Mouse (Mus musculus): ENCODE measurements around the gene Mak. TPM values are rescaled to one million over a fixed set of nuclear protein-coding genes. Genes with fewer than 3 reads are reported as not detected.
A peak's percentile ranks its signal among the peaks of the same experiment; 100 is the strongest.

Mak gene
- polyA plus RNA-seq, 1 experiment from 2014 or later: 2.6 TPM

DNA sequence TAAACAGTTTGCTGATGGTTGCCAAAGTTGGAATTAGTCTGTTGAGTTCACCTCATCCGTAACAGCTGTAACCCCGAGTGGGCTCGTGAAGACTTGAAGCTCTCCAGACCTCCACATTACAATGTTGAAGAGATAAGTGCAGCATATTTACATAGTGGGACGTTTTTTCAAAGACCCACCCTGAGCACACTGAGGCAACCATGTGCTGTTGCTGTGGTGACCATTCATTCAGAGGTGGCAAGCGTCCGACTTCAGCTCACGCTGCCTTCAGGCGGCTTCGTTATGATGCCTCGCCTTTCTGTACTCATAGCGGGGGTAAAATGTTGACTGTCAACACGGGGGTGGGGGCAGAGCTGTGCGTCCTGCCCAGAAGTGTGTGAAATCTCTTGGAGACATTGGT, 57.4 kb downstream of the Mak start:
- DNase-seq (ENCODE audit: low spot score): no peak
- Histone ChIP-seq H3K9me3 (ENCODE audit: control insufficient read depth, low read length) (no peaks in the 10 kb centered on the region), H3K4me3 (replicated peaks; ENCODE audit: low read length) (no peak overlapping the region), H3K36me3 (replicated peaks; ENCODE audit: control insufficient read depth, insufficient read depth) (peaks cover 14% of the 10 kb centered on the region), H3K4me1 (replicated peaks; ENCODE audit: control insufficient read depth, insufficient read depth, low read length) (peaks cover 7% of the 10 kb centered on the region), H3K9ac (no peak overlapping the region), H3K27ac (no peak overlapping the region), H3K4me2 (replicated peaks) (no peak overlapping the region), H3K27me3 (ENCODE audit: control insufficient read depth, insufficient read depth, low read length) (no peaks in the 10 kb centered on the region)
- no peak for ATAC-seq (ENCODE audit: low FRiP score)
- WGBS: 87% methylated on average over 13 of the region's 13 CpGs

DNA sequence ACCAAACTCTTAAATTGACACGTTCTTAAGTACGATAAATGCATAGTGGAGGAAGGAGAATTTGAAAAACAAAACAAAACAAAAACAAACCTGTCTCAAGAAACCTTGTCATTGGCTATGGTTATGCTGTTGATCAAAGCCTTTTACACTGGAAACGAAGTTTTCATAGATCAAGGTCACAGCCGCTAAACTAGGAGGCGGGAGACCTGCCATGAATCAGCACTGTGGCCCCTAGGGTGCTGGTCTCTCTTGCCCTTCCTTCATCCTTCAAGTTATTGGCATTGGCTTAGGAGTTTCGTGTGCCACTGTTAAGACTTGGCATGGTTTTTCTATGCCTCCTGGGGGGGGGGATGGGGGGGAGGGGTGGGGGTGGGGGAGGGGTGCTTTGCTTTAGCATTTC, 57.9 kb downstream of the Mak start:
- Histone ChIP-seq H3K27ac (no peak overlapping the region), H3K9ac (no peak overlapping the region), H3K36me3 (replicated peaks; ENCODE audit: control insufficient read depth, insufficient read depth) (peaks cover 14% of the 10 kb centered on the region), H3K4me2 (replicated peaks) (no peak overlapping the region), H3K4me1 (replicated peaks; ENCODE audit: control insufficient read depth, insufficient read depth, low read length) (peaks cover 11% of the 10 kb centered on the region), H3K9me3 (ENCODE audit: control insufficient read depth, low read length) (no peaks in the 10 kb centered on the region), H3K4me3 (replicated peaks; ENCODE audit: low read length) (no peak overlapping the region), H3K27me3 (ENCODE audit: control insufficient read depth, insufficient read depth, low read length) (no peaks in the 10 kb centered on the region)
- WGBS: 90% methylated on average over 6 of the region's 6 CpGs
- ATAC-seq (ENCODE audit: low FRiP score): no peak
- DNase-seq (ENCODE audit: low spot score): no peak

DNA sequence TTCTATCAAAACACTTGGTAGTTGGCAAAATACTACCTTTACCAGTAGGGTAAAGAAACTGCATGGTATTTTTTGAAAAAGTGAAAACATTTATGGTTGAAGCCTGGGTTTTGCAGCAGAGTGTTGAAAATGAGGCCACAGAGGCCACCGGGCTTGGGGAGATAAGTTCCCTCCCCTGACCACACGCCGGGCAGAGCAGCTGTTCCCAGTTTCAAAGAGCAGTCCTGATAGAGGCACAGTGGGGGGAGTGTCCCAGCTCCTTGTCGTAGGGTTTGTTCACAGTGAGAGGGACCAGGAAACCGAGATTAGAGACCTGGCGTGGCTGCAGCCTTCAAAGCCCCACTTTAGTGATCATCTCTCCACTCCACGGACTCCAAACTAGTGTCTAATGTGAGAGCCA, 59.0 kb downstream of the Mak start:
- Histone ChIP-seq H3K27me3 (ENCODE audit: control insufficient read depth, insufficient read depth, low read length) (no peaks in the 10 kb centered on the region), H3K36me3 (replicated peaks; ENCODE audit: control insufficient read depth, insufficient read depth) (peaks cover 14% of the 10 kb centered on the region), H3K9ac (no peak overlapping the region), H3K27ac (no peak overlapping the region), H3K4me2 (replicated peaks) (no peak overlapping the region), H3K4me3 (replicated peaks; ENCODE audit: low read length) (no peak overlapping the region), H3K9me3 (ENCODE audit: control insufficient read depth, low read length) (no peaks in the 10 kb centered on the region), H3K4me1 (replicated peaks; ENCODE audit: control insufficient read depth, insufficient read depth, low read length) (peaks cover 14% of the 10 kb centered on the region)
- no peak for DNase-seq (ENCODE audit: low spot score)
- 74% methylated on average over 7 of the region's 7 CpGs for WGBS
- ATAC-seq (ENCODE audit: low FRiP score): no peak

GRCm38 (mm10) chr13:41018756-41019591, 60.5 kb downstream of the Mak start:
- H3K4me2 ChIP-seq (replicated peaks): no peak overlapping the region
- no peak for ATAC-seq (ENCODE audit: low FRiP score)
- H3K9ac ChIP-seq: no peak overlapping the region
- no peaks in the 10 kb centered on the region for H3K9me3 ChIP-seq (ENCODE audit: control insufficient read depth, low read length)
- WGBS: 92% methylated on average over 13 of the region's 13 CpGs
- no peak overlapping the region for H3K27ac ChIP-seq
- peaks cover 21% of the 10 kb centered on the region for H3K36me3 ChIP-seq (replicated peaks; ENCODE audit: control insufficient read depth, insufficient read depth)
- peaks cover 15% of the 10 kb centered on the region for H3K4me1 ChIP-seq (replicated peaks; ENCODE audit: control insufficient read depth, insufficient read depth, low read length)
- DNase-seq (ENCODE audit: low spot score): no peak
- no peak overlapping the region for H3K4me3 ChIP-seq (replicated peaks; ENCODE audit: low read length)
- H3K27me3 ChIP-seq (ENCODE audit: control insufficient read depth, insufficient read depth, low read length): no peaks in the 10 kb centered on the region

GRCm38 (mm10) chr13:41018236-41018635, 61.3 kb downstream of the Mak start:
- peaks cover 15% of the 10 kb centered on the region for H3K4me1 ChIP-seq (replicated peaks; ENCODE audit: control insufficient read depth, insufficient read depth, low read length)
- no peak overlapping the region for H3K4me3 ChIP-seq (replicated peaks; ENCODE audit: low read length)
- no peak overlapping the region for H3K9ac ChIP-seq
- no peak overlapping the region for H3K27ac ChIP-seq
- no peaks in the 10 kb centered on the region for H3K27me3 ChIP-seq (ENCODE audit: control insufficient read depth, insufficient read depth, low read length)
- no peak for DNase-seq (ENCODE audit: low spot score)
- no peak overlapping the region for H3K4me2 ChIP-seq (replicated peaks)
- peaks cover 27% of the 10 kb centered on the region for H3K36me3 ChIP-seq (replicated peaks; ENCODE audit: control insufficient read depth, insufficient read depth)
- ATAC-seq (ENCODE audit: low FRiP score): no peak
- 94% methylated on average over 9 of the region's 9 CpGs for WGBS
- no peaks in the 10 kb centered on the region for H3K9me3 ChIP-seq (ENCODE audit: control insufficient read depth, low read length)

DNA sequence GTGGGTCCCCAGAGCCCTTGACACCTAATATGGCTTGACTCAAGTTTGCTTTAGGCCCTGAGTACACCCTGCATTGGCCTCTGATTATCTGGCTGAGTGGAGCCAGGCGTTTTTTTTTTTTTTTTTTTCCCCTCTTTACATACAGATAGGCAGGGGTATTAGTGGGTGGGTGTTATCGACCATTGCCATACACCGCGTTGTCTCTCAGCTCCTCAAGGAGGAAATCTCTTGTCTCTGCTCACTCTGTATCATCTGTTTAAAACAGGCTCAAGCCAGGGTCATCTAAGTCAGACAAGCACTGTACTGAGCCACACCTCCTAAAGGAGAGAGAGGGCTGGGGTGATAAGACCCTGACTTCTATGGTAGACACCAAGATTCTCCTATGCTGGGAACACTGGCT, 61.7 kb downstream of the Mak start:
- Histone ChIP-seq H3K4me3 (replicated peaks; ENCODE audit: low read length) (no peak overlapping the region), H3K4me2 (replicated peaks) (peak overlapping the region; percentile 66; the same call in 1 of the 2 replicates), H3K9me3 (ENCODE audit: control insufficient read depth, low read length) (no peaks in the 10 kb centered on the region), H3K9ac (no peak overlapping the region), H3K27ac (no peak overlapping the region), H3K36me3 (replicated peaks; ENCODE audit: control insufficient read depth, insufficient read depth) (peaks cover 27% of the 10 kb centered on the region), H3K4me1 (replicated peaks; ENCODE audit: control insufficient read depth, insufficient read depth, low read length) (peaks cover 15% of the 10 kb centered on the region), H3K27me3 (ENCODE audit: control insufficient read depth, insufficient read depth, low read length) (no peaks in the 10 kb centered on the region)
- ATAC-seq (ENCODE audit: low FRiP score): no peak
- no peak for DNase-seq (ENCODE audit: low spot score)
- WGBS: 93% methylated on average over 4 of the region's 4 CpGs

GRCm38 (mm10) chr13:41016797-41017405, 62.6 kb downstream of the Mak start:
- no peak for DNase-seq (ENCODE audit: low spot score)
- Histone ChIP-seq H3K4me1 (replicated peaks; ENCODE audit: control insufficient read depth, insufficient read depth, low read length) (peaks cover 15% of the 10 kb centered on the region), H3K27me3 (ENCODE audit: control insufficient read depth, insufficient read depth, low read length) (no peaks in the 10 kb centered on the region), H3K4me2 (replicated peaks) (peak overlapping the region; percentile 66), H3K36me3 (replicated peaks; ENCODE audit: control insufficient read depth, insufficient read depth) (peaks cover 33% of the 10 kb centered on the region), H3K9ac (peak overlapping the region; percentile 61), H3K9me3 (ENCODE audit: control insufficient read depth, low read length) (no peaks in the 10 kb centered on the region), H3K27ac (peak overlapping the region; percentile 84; the same call in 1 of the 2 replicates), H3K4me3 (replicated peaks; ENCODE audit: low read length) (peak overlapping the region; percentile 56)
- WGBS: 36% methylated on average over 12 of the region's 12 CpGs
- ATAC-seq (ENCODE audit: low FRiP score): no peak

GRCm38 (mm10) chr13:41015829-41016634, 63.5 kb downstream of the Mak start, which contains the start of gene Tmem14c:
Tmem14c (plus strand) TSS chr13:41016292.
- peak; percentile 89 for DNase-seq (ENCODE audit: low spot score)
- H3K27ac ChIP-seq: peak within 1 kb of the TSS; percentile 84
- H3K9ac ChIP-seq: peak within 1 kb of the TSS; percentile 61
- ATAC-seq (ENCODE audit: low FRiP score): peak; percentile 99
- peaks cover 15% of the 10 kb centered on the region for H3K4me1 ChIP-seq (replicated peaks; ENCODE audit: control insufficient read depth, insufficient read depth, low read length)
- H3K4me3 ChIP-seq (replicated peaks; ENCODE audit: low read length): peak within 1 kb of the TSS; percentile 56
- H3K27me3 ChIP-seq (ENCODE audit: control insufficient read depth, insufficient read depth, low read length): no peaks in the 10 kb centered on the region
- peaks cover 34% of the 10 kb centered on the region for H3K36me3 ChIP-seq (replicated peaks; ENCODE audit: control insufficient read depth, insufficient read depth)
- under 1% methylated on average over 43 of the region's 43 CpGs for WGBS
- H3K9me3 ChIP-seq (ENCODE audit: control insufficient read depth, low read length): no peaks in the 10 kb centered on the region
- peak within 1 kb of the TSS; percentile 66 for H3K4me2 ChIP-seq (replicated peaks)

GRCm38 (mm10) chr13:41008946-41009345, 70.6 kb downstream of the Mak start:
- Histone ChIP-seq H3K9ac (no peak overlapping the region), H3K27me3 (ENCODE audit: control insufficient read depth, insufficient read depth, low read length) (no peaks in the 10 kb centered on the region), H3K9me3 (ENCODE audit: control insufficient read depth, low read length) (no peaks in the 10 kb centered on the region), H3K27ac (no peak overlapping the region), H3K4me2 (replicated peaks) (no peak overlapping the region), H3K36me3 (replicated peaks; ENCODE audit: control insufficient read depth, insufficient read depth) (peaks cover 91% of the 10 kb centered on the region), H3K4me3 (replicated peaks; ENCODE audit: low read length) (no peak overlapping the region), H3K4me1 (replicated peaks; ENCODE audit: control insufficient read depth, insufficient read depth, low read length) (no peaks in the 10 kb centered on the region)
- DNase-seq (ENCODE audit: low spot score) (no peak), ATAC-seq (ENCODE audit: low FRiP score) (no peak)
- WGBS: 84% methylated on average over 8 of the region's 8 CpGs
